Mouse (Mus musculus): ENCODE data around the gene Atxn7l1.
A peak's percentile ranks its signal among the peaks of the same experiment; 100 is the strongest.

DNA sequence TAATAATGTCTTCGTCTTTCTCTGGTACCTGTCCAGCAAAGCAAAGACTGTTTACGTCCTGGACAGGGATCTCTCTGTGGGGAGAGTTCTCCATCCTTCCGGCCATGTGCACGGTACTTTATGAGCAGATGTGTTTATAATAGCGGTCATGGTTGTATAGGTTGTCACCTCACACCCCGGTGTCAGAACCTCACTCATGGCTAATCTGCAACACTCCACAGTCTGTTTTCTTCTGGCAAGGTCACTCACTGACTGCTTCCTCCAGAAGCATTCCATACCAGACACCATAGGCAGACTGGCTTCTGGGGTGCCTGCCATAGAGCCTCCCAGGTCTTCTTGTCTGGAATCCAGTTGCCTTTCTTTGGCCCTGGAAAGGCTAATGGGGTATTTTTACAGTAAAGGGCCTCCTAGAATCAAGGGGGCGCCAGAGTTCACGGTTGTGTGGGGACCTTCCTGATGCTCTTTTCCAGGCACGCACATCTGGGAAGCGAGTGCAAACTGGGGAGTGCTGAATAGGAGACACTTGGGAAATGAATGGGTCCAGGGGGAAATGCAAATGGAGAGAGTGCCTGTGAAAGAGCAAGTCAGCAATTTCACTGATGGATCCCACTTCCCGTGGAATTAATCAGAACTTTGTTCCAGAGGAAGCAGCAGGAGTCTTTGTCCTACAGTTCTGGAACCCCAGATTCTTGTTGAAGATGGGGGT, 89.0 kb downstream of the Atxn7l1 start:
- peak; percentile 35; the same call in 1 of the 2 replicates for TF ChIP-seq CTCF (IDR thresholded peaks at IDR 0.05; ENCODE audit: low read depth, low read length)
- no peak for TF ChIP-seq POLR2A (IDR thresholded peaks at IDR 0.05; ENCODE audit: borderline replicate concordance, low read depth, low read length)

All from bone marrow macrophage, adult 2 months (primary cell).